Mouse (Mus musculus): ENCODE results near the gene Cbx6. TPM values are rescaled to one million over a fixed set of nuclear protein-coding genes. Genes with fewer than 3 reads are reported as not detected.

Gene Cbx6
- 12.9 TPM for polyA plus RNA-seq (2015; fragmentation: Illumina TruSeq; extraction: RNeasy Lipid Tissue Mini Kit (QIAGEN cat#74804); ENCODE audit: insufficient read depth, low replicate concordance)

GRCm38 (mm10) chr15:79834130-79834880, at the start of gene Cbx6, which contains the start of gene Npcd:
Gene Cbx6, minus strand, starts transcription at chr15:79834688.
Gene Npcd, minus strand, starts transcription at chr15:79834237.

GRCm38 (mm10) chr15:79804352-79805071, 30.0 kb downstream of the Cbx6 start, which contains the start of gene Nptxr:
Gene Nptxr, minus strand, starts transcription at chr15:79804766.

GRCm38 (mm10) chr15:79777749-79778148, 56.7 kb downstream of the Cbx6 start, which contains the start of gene Dnal4:
Gene Dnal4, minus strand, starts transcription at chr15:79777849.

Other genes starting within 250 kb of the Cbx6 start
- gene Dmc1, start 229.6 kb downstream of the Cbx6 start, polyA plus RNA-seq (2015; fragmentation: Illumina TruSeq; extraction: RNeasy Lipid Tissue Mini Kit (QIAGEN cat#74804); ENCODE audit: insufficient read depth, low replicate concordance): 1.0 TPM
- 1.9 TPM for gene Fam227a, start 175.7 kb downstream of the Cbx6 start, polyA plus RNA-seq (2015; fragmentation: Illumina TruSeq; extraction: RNeasy Lipid Tissue Mini Kit (QIAGEN cat#74804); ENCODE audit: insufficient read depth, low replicate concordance)
- gene Cby1, start 175.5 kb downstream of the Cbx6 start, polyA plus RNA-seq (2015; fragmentation: Illumina TruSeq; extraction: RNeasy Lipid Tissue Mini Kit (QIAGEN cat#74804); ENCODE audit: insufficient read depth, low replicate concordance): 5.9 TPM
- 210 TPM for gene Tomm22, start 163.8 kb downstream of the Cbx6 start, polyA plus RNA-seq (2015; fragmentation: Illumina TruSeq; extraction: RNeasy Lipid Tissue Mini Kit (QIAGEN cat#74804); ENCODE audit: insufficient read depth, low replicate concordance)
- gene Josd1, start 146.8 kb downstream of the Cbx6 start, polyA plus RNA-seq (2015; fragmentation: Illumina TruSeq; extraction: RNeasy Lipid Tissue Mini Kit (QIAGEN cat#74804); ENCODE audit: insufficient read depth, low replicate concordance): 20.9 TPM
- 35.7 TPM for gene Gtpbp1, start 143.8 kb downstream of the Cbx6 start, polyA plus RNA-seq (2015; fragmentation: Illumina TruSeq; extraction: RNeasy Lipid Tissue Mini Kit (QIAGEN cat#74804); ENCODE audit: insufficient read depth, low replicate concordance)
- gene Sun2, start 92.2 kb downstream of the Cbx6 start, polyA plus RNA-seq (2015; fragmentation: Illumina TruSeq; extraction: RNeasy Lipid Tissue Mini Kit (QIAGEN cat#74804); ENCODE audit: insufficient read depth, low replicate concordance): 65.8 TPM
- gene Dnal4, start 56.8 kb downstream of the Cbx6 start, polyA plus RNA-seq (2015; fragmentation: Illumina TruSeq; extraction: RNeasy Lipid Tissue Mini Kit (QIAGEN cat#74804); ENCODE audit: insufficient read depth, low replicate concordance): 4.7 TPM
- 1.9 TPM for gene Nptxr, start 29.9 kb downstream of the Cbx6 start, polyA plus RNA-seq (2015; fragmentation: Illumina TruSeq; extraction: RNeasy Lipid Tissue Mini Kit (QIAGEN cat#74804); ENCODE audit: insufficient read depth, low replicate concordance)
- not detected for gene Npcd, start 451 bp downstream of the Cbx6 start, polyA plus RNA-seq (2015; fragmentation: Illumina TruSeq; extraction: RNeasy Lipid Tissue Mini Kit (QIAGEN cat#74804); ENCODE audit: insufficient read depth, low replicate concordance)
- gene Apobec3, start 57.0 kb upstream of the Cbx6 start, polyA plus RNA-seq (2015; fragmentation: Illumina TruSeq; extraction: RNeasy Lipid Tissue Mini Kit (QIAGEN cat#74804); ENCODE audit: insufficient read depth, low replicate concordance): 616 TPM
- 65.1 TPM for gene Cbx7, start 136.4 kb upstream of the Cbx6 start, polyA plus RNA-seq (2015; fragmentation: Illumina TruSeq; extraction: RNeasy Lipid Tissue Mini Kit (QIAGEN cat#74804); ENCODE audit: insufficient read depth, low replicate concordance)
- gene Pdgfb, start 180.3 kb upstream of the Cbx6 start, polyA plus RNA-seq (2015; fragmentation: Illumina TruSeq; extraction: RNeasy Lipid Tissue Mini Kit (QIAGEN cat#74804); ENCODE audit: insufficient read depth, low replicate concordance): 4.6 TPM

Measured in spleen, adult 10 weeks (tissue).